Mouse (Mus musculus) lung, adult 2 months (tissue): ENCODE measurements around the gene Ttc7. TPM values are rescaled to one million over a fixed set of nuclear protein-coding genes. Genes with fewer than 3 reads are reported as not detected.

Experiments
- DNase-seq: peaks from one replicate; pipeline ENCODE4 v3.0.0; 2022
- H3K4me1 ChIP-seq: fragments of 200-500 bp; 2 replicates; pipeline ENCODE4 v1.6.1; 2011; ENCODE audit warnings: low read length; ENCODE audit not compliant: control insufficient read depth, insufficient read depth
- H3K4me3 ChIP-seq: fragments of 200-500 bp; replicated peaks from 2 replicates; pipeline ENCODE3; 2011; ENCODE audit warnings: low read depth, mild to moderate bottlenecking, control low read depth, low read length; ENCODE audit errors: extremely low read depth
- CTCF ChIP-seq: fragments of 200-500 bp; IDR thresholded peaks from 2 replicates; pipeline ENCODE4 v1.5.1; 2011; ENCODE audit warnings: mild to moderate bottlenecking, low read length, control low read depth; ENCODE audit not compliant: insufficient read depth
- POLR2A ChIP-seq: fragments of 200-500 bp; IDR thresholded peaks from 2 replicates; pipeline ENCODE4 v1.6.1; 2011; ENCODE audit warnings: low read depth, mild to moderate bottlenecking, control low read depth, low read length, borderline replicate concordance; ENCODE audit errors: extremely low read depth
- WGBS: fragments of 180-500 bp; shearing (Covaris S2); methylation state at CpG from one replicate; pipeline ENCODE4 v1.1.7; 2018; 5-methylcytosine and 5-hydroxymethylcytosine counted together
- polyA plus RNA-seq: library from polyadenylated mRNA; depleted of rRNA; stranded (reverse); fragments of >200 nt; gene quantifications from 2 replicates; pipeline ENCODE4 v1.2.3, GENCODE M21; 2012; rRNA removed

Ttc7 gene
- polyA plus RNA-seq, result 78.4 and 102 TPM in 2 replicates

DNA sequence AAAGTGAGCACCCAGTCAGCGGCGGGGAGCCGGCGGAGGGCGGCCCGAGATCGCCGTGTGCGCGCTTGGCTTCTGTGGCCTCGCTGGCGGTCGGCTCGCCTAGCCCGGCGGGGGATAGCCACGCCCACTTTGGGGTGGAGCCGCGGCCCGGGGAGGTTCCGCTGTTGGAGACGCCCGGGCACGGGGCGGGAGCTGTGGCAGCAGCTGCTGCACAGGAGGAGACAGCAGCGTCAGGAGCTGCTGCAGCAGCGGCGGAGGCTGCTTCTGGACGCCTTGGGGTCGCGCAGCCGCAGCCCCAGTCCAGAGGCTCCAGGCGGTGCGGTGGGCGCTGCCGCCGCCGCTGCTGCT is at the start of gene Ttc7:
TSS of gene Ttc7 (plus strand) at position 181 of the 348 bp plus-strand sequence.
- TF ChIP-seq POLR2A (peak; percentile 94), CTCF (no peak)
- WGBS, result under 1% methylated on average over 38 of the region's 38 CpGs
- Histone ChIP-seq H3K4me3 (peak within 1 kb of the TSS; percentile 92), H3K4me1 (peaks cover 7% of the 10 kb centered on the region)
- DNase-seq, result peak; percentile 97

GRCm38 (mm10) chr17:87235019-87235418 is 47.7 kb upstream of the Ttc7 start:
- no peak overlapping the region for H3K4me3 ChIP-seq
- WGBS, result 93% methylated on average over 6 of the region's 6 CpGs
- DNase-seq, result no peak
- TF ChIP-seq POLR2A, result no peak
- TF ChIP-seq CTCF, result no peak
- H3K4me1 ChIP-seq, result no peaks in the 10 kb centered on the region

GRCm38 (mm10) chr17:87236725-87237650 is 45.7 kb upstream of the Ttc7 start:
- TF ChIP-seq CTCF (no peak), POLR2A (no peak)
- WGBS, result 50% methylated on average over 18 of the region's 18 CpGs
- no peaks in the 10 kb centered on the region for H3K4me1 ChIP-seq
- H3K4me3 ChIP-seq, result no peak overlapping the region
- peak; percentile 25 for DNase-seq

DNA sequence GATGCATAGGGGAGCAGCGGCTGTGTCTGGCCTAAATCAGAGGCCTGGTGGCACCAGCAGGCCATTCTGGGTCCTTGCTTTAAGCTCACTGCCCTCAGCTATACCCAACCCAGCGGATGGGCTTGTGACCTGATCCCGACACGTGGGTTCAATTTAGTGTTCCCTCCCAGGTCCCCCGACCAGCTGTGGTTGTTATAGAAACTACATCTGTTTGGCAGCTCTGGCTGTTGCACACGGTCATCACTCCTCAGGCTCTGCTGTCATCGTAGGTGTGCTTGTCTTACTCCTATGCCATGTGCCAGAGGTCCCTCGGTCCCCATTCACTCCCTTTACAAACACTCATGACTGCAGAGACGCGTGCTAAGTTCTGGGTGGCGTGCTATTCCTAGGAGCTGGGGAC is 44.9 kb upstream of the Ttc7 start:
- WGBS, result 76% methylated on average over 11 of the region's 11 CpGs
- TF ChIP-seq POLR2A (no peak), CTCF (no peak)
- no peak for DNase-seq
- Histone ChIP-seq H3K4me1 (no peaks in the 10 kb centered on the region), H3K4me3 (no peak overlapping the region)

DNA sequence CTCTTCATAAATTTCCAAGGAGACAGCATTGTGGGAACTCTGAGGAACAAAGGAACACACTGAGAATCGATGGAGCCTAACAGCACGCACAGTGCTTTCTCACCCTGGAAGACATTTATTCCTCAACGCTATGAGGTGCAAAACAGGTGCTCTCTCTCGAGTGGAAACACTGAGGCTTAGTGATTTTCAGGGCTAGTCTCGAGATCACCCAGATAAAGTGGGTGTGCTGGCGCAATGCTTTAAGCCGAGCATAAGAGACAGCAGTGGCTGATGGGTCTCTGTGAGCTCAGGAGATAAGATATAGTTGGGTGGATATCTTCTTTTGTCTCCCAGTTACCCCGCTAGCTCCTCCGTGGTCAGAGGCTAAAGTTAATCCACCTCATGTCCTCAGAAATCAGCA is 36.6 kb upstream of the Ttc7 start:
- no peak for DNase-seq
- TF ChIP-seq CTCF (no peak), POLR2A (no peak)
- Histone ChIP-seq H3K4me3 (no peak overlapping the region), H3K4me1 (no peaks in the 10 kb centered on the region)
- 82% methylated on average over 9 of the region's 9 CpGs for WGBS

DNA sequence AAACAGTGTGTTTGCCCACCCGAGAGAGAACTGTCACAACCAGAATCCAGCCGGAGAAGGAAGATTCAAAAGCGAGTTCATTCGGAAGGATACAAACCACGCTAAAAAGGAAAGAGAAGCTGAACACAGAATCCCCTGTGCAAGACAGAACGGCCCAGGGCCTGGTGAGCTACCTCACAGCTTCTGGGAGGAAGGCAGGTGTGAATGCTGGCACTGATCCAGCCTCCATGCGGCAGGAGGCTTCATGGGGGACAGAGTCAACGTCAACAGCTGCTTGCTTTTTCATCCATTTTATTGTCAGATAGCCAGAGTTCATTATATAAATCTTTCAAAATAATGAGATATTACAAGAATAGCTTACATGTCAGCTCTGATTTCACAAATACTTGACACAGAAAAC is 28.3 kb upstream of the Ttc7 start:
- 71% methylated on average over 8 of the region's 8 CpGs for WGBS
- no peak for DNase-seq
- TF ChIP-seq CTCF, result no peak
- no peak for TF ChIP-seq POLR2A
- no peak overlapping the region for H3K4me3 ChIP-seq
- H3K4me1 ChIP-seq, result no peaks in the 10 kb centered on the region

- no peak overlapping the region for H3K4me3 ChIP-seq
- H3K4me1 ChIP-seq, result no peaks in the 10 kb centered on the region
- no peak for DNase-seq
- TF ChIP-seq POLR2A, result no peak
- no peak for TF ChIP-seq CTCF
- 82% methylated on average over 16 of the region's 16 CpGs for WGBS
Observed at GRCm38 (mm10) chr17:87255672-87256071, 27.0 kb upstream of the Ttc7 start.

GRCm38 (mm10) chr17:87263401-87263800 is 19.3 kb upstream of the Ttc7 start:
- TF ChIP-seq POLR2A (no peak), CTCF (no peak)
- DNase-seq, result peak; percentile 36
- Histone ChIP-seq H3K4me1 (peaks cover 14% of the 10 kb centered on the region), H3K4me3 (no peak overlapping the region)
- 53% methylated on average over 6 of the region's 6 CpGs for WGBS

DNA sequence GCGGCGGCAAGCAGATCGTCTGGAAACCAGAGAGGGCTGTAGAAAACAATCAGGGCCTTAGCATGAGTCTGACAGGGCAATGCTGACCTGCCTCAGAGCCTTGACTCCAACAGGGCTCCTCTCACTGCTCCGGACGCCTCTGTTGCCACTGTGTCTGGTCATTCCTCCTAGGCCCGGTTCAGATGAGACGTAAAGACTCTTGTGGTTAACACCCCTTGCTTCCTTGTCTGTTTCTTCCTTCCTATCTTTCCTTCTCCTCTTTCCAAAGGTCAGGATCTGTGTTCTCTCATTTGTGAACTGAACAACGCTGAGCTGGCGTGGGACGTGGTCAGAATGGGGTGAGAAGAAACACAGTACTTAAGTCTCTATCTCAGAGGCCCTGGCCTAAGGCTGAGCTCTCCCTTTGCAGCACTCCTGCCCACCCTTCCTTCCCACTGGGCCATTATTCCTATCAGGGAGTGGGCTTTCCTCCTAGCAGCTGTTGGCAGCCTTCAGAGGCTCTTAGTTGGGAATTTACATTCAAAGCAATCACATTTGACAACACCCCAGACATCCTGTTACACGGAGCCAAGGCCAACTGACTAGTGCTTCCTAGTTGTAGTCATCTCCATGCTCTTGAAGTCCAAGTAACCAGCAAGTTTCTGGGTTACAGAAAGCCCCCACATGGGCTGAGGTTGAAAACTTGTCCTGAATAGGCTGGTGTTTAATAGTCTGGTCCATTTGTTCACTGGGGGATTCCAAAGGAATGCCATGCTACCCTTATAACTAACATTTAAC is 18.4 kb upstream of the Ttc7 start:
- TF ChIP-seq CTCF (no peak), POLR2A (no peak)
- WGBS, result 59% methylated on average over 11 of the region's 11 CpGs
- Histone ChIP-seq H3K4me1 (peaks cover 14% of the 10 kb centered on the region), H3K4me3 (no peak overlapping the region)
- no peak for DNase-seq
